Mouse (Mus musculus): Measurements from ENCODE around the gene 1500009C09Rik. TPM values are rescaled to one million over a fixed set of nuclear protein-coding genes. Genes with fewer than 3 reads are reported as not detected.

1500009C09Rik gene
- total RNA-seq, 2 experiments from 2014 or later: not detected

- no peak for DNase-seq (ENCODE audit: low spot score in 2 of 2)
Measured at GRCm38 (mm10) chr15:82308416-82308815, 56.2 kb downstream of the 1500009C09Rik start.

Other genes starting within 250 kb of the 1500009C09Rik start
- gene Desi1, start 218.5 kb upstream of the 1500009C09Rik start, total RNA-seq (2021): 10 to 100 TPM; 21.9 to 23.9 TPM
- gene Snu13, start 204.8 kb upstream of the 1500009C09Rik start, total RNA-seq (2021): 10 to 100 TPM; 60.2 to 64.0 TPM
- gene 4930407I10Rik, start 193.2 kb upstream of the 1500009C09Rik start, total RNA-seq (2021): not detected
- under 1 TPM in 1 of 2 experiments, not detected in 1; 0.16 TPM for gene Mei1, start 182.4 kb upstream of the 1500009C09Rik start, total RNA-seq (2021)
- 10 to 100 TPM; 45.5 to 49.4 TPM for gene Ccdc134, start 124.5 kb upstream of the 1500009C09Rik start, total RNA-seq (2021)
- 10 to 100 TPM; 77.9 to 96.4 TPM for gene Srebf2, start 105.2 kb upstream of the 1500009C09Rik start, total RNA-seq (2021)
- under 1 TPM in 1 of 2 experiments, not detected in 1; 0.23 TPM for gene Shisa8, start 39.6 kb upstream of the 1500009C09Rik start, total RNA-seq (2021)
- under 1 TPM in 1 of 2 experiments, not detected in 1; 0.66 TPM for gene Tnfrsf13c, start 28.0 kb upstream of the 1500009C09Rik start, total RNA-seq (2021)
- gene Cenpm, start 7.6 kb upstream of the 1500009C09Rik start, total RNA-seq (2021): 10 to 100 TPM in 1 of 2 experiments, 1 to 10 TPM in 1; 8.5 to 14.4 TPM
- gene Sept3, start 22.5 kb downstream of the 1500009C09Rik start, total RNA-seq (2021): 1 to 10 TPM; 1.2 to 1.9 TPM
- not detected for gene Wbp2nl, start 46.6 kb downstream of the 1500009C09Rik start, total RNA-seq (2021)
- gene Naga, start 86.5 kb downstream of the 1500009C09Rik start, total RNA-seq (2021): 10 to 100 TPM; 42.0 to 44.4 TPM
- gene Pheta2, start 86.5 kb downstream of the 1500009C09Rik start, total RNA-seq (2021): 10 to 100 TPM in 1 of 2 experiments, 1 to 10 TPM in 1; 8.7 to 10.9 TPM
- 100 to 1,000 TPM; 135 to 144 TPM for gene Smdt1, start 86.6 kb downstream of the 1500009C09Rik start, total RNA-seq (2021)
- 100 to 1,000 TPM; 306 to 308 TPM for gene Ndufa6, start 101.9 kb downstream of the 1500009C09Rik start, total RNA-seq (2021)
- gene Cyp2d22, start 127.9 kb downstream of the 1500009C09Rik start, total RNA-seq (2021): 10 to 100 TPM; 17.3 to 17.9 TPM
- gene Cyp2d11, start 141.6 kb downstream of the 1500009C09Rik start, total RNA-seq (2021): under 1 TPM in 1 of 2 experiments, not detected in 1; 0.21 TPM
- under 1 TPM in 1 of 2 experiments, not detected in 1; 0.86 TPM for gene Cyp2d10, start 154.8 kb downstream of the 1500009C09Rik start, total RNA-seq (2021)
- under 1 TPM in 1 of 2 experiments, not detected in 1; 0.23 TPM for gene Cyp2d9, start 181.0 kb downstream of the 1500009C09Rik start, total RNA-seq (2021)